Mouse (Mus musculus): Measurements from ENCODE around the gene Iffo1. TPM values are rescaled to one million over a fixed set of nuclear protein-coding genes. Genes with fewer than 3 reads are reported as not detected.

Gene Iffo1
- polyA plus RNA-seq, 1 experiment from 2014 or later: 19.3 TPM

- Histone ChIP-seq H3K27me3 (replicated peaks; ENCODE audit: control insufficient read depth, insufficient read depth, low read length) (no peaks in the 10 kb centered on the region), H3K4me2 (ENCODE audit: low read length) (no peak overlapping the region), H3K36me3 (ENCODE audit: control insufficient read depth, insufficient read depth) (peaks cover 2% of the 10 kb centered on the region; the same call in 1 of the 2 replicates), H3K9me3 (ENCODE audit: control insufficient read depth, low read length) (no peaks in the 10 kb centered on the region), H3K4me3 (replicated peaks; ENCODE audit: low read length) (no peak overlapping the region), H3K9ac (replicated peaks; ENCODE audit: low read depth, low read length) (no peak overlapping the region; the same call in 1 of the 2 replicates), H3K27ac (ENCODE audit: low read length) (no peak overlapping the region), H3K4me1 (replicated peaks; ENCODE audit: control insufficient read depth, insufficient read depth, low read length) (peaks cover 37% of the 10 kb centered on the region)
- no peak for ATAC-seq
- WGBS: 72% methylated on average over 18 of the region's 18 CpGs
These were observed 3.3 kb downstream of the Iffo1 start for GRCm38 (mm10) chr6:125148251-125148925.

GRCm38 (mm10) chr6:125148926-125149568 is 4.0 kb downstream of the Iffo1 start:
- no peak overlapping the region for H3K4me3 ChIP-seq (replicated peaks; ENCODE audit: low read length)
- H3K9me3 ChIP-seq (ENCODE audit: control insufficient read depth, low read length): no peaks in the 10 kb centered on the region
- peaks cover 37% of the 10 kb centered on the region for H3K4me1 ChIP-seq (replicated peaks; ENCODE audit: control insufficient read depth, insufficient read depth, low read length)
- WGBS: 76% methylated on average over 16 of the region's 16 CpGs
- no peak overlapping the region for H3K9ac ChIP-seq (replicated peaks; ENCODE audit: low read depth, low read length)
- no peak overlapping the region for H3K27ac ChIP-seq (ENCODE audit: low read length)
- no peak overlapping the region for H3K4me2 ChIP-seq (ENCODE audit: low read length)
- ATAC-seq: no peak
- H3K36me3 ChIP-seq (ENCODE audit: control insufficient read depth, insufficient read depth): peaks cover 2% of the 10 kb centered on the region; the same call in 1 of the 2 replicates
- no peaks in the 10 kb centered on the region for H3K27me3 ChIP-seq (replicated peaks; ENCODE audit: control insufficient read depth, insufficient read depth, low read length)

- ATAC-seq: no peak
- no peak overlapping the region for H3K9ac ChIP-seq (replicated peaks; ENCODE audit: low read depth, low read length)
These were observed 4.5 kb downstream of the Iffo1 start for GRCm38 (mm10) chr6:125149569-125149950.

GRCm38 (mm10) chr6:125152212-125153017 is 7.4 kb downstream of the Iffo1 start:
- Histone ChIP-seq H3K27ac (ENCODE audit: low read length) (no peak overlapping the region), H3K4me2 (ENCODE audit: low read length) (no peak overlapping the region), H3K27me3 (replicated peaks; ENCODE audit: control insufficient read depth, insufficient read depth, low read length) (no peaks in the 10 kb centered on the region), H3K9me3 (ENCODE audit: control insufficient read depth, low read length) (no peaks in the 10 kb centered on the region), H3K4me1 (replicated peaks; ENCODE audit: control insufficient read depth, insufficient read depth, low read length) (peaks cover 12% of the 10 kb centered on the region), H3K36me3 (ENCODE audit: control insufficient read depth, insufficient read depth) (peaks cover 2% of the 10 kb centered on the region; the same call in 1 of the 2 replicates), H3K9ac (replicated peaks; ENCODE audit: low read depth, low read length) (no peak overlapping the region), H3K4me3 (replicated peaks; ENCODE audit: low read length) (no peak overlapping the region)
- 90% methylated on average over 22 of the region's 22 CpGs for WGBS
- no peak for ATAC-seq

More at GRCm38 (mm10) chr6:125149569-125149950, 4.5 kb downstream of the Iffo1 start:
- Histone ChIP-seq H3K27me3 (replicated peaks; ENCODE audit: control insufficient read depth, insufficient read depth, low read length) (no peaks in the 10 kb centered on the region), H3K4me1 (replicated peaks; ENCODE audit: control insufficient read depth, insufficient read depth, low read length) (peaks cover 34% of the 10 kb centered on the region), H3K4me2 (ENCODE audit: low read length) (no peak overlapping the region), H3K9me3 (ENCODE audit: control insufficient read depth, low read length) (no peaks in the 10 kb centered on the region), H3K27ac (ENCODE audit: low read length) (no peak overlapping the region), H3K36me3 (ENCODE audit: control insufficient read depth, insufficient read depth) (peaks cover 2% of the 10 kb centered on the region; the same call in 1 of the 2 replicates), H3K4me3 (replicated peaks; ENCODE audit: low read length) (no peak overlapping the region)
- 57% methylated on average over 6 of the region's 7 CpGs for WGBS

- no peak overlapping the region for H3K4me3 ChIP-seq (replicated peaks; ENCODE audit: low read length)
- no peaks in the 10 kb centered on the region for H3K27me3 ChIP-seq (replicated peaks; ENCODE audit: control insufficient read depth, insufficient read depth, low read length)
- ATAC-seq: no peak
- no peak overlapping the region for H3K27ac ChIP-seq (ENCODE audit: low read length)
- H3K4me2 ChIP-seq (ENCODE audit: low read length): no peak overlapping the region
- H3K4me1 ChIP-seq (replicated peaks; ENCODE audit: control insufficient read depth, insufficient read depth, low read length): peaks cover 8% of the 10 kb centered on the region
- H3K36me3 ChIP-seq (ENCODE audit: control insufficient read depth, insufficient read depth): peaks cover 2% of the 10 kb centered on the region; the same call in 1 of the 2 replicates
- no peaks in the 10 kb centered on the region for H3K9me3 ChIP-seq (ENCODE audit: control insufficient read depth, low read length)
- 88% methylated on average over 5 of the region's 5 CpGs for WGBS
- no peak overlapping the region for H3K9ac ChIP-seq (replicated peaks; ENCODE audit: low read depth, low read length)
These were observed 8.0 kb downstream of the Iffo1 start for GRCm38 (mm10) chr6:125153018-125153389.

- H3K4me1 ChIP-seq (replicated peaks; ENCODE audit: control insufficient read depth, insufficient read depth, low read length): peaks cover 1% of the 10 kb centered on the region
- ATAC-seq: no peak
- H3K27me3 ChIP-seq (replicated peaks; ENCODE audit: control insufficient read depth, insufficient read depth, low read length): no peaks in the 10 kb centered on the region
- WGBS: 94% methylated on average over 4 of the region's 4 CpGs
- peaks cover 2% of the 10 kb centered on the region; the same call in 1 of the 2 replicates for H3K36me3 ChIP-seq (ENCODE audit: control insufficient read depth, insufficient read depth)
- H3K9ac ChIP-seq (replicated peaks; ENCODE audit: low read depth, low read length): no peak overlapping the region
- H3K4me3 ChIP-seq (replicated peaks; ENCODE audit: low read length): no peak overlapping the region
- no peak overlapping the region for H3K27ac ChIP-seq (ENCODE audit: low read length)
- no peaks in the 10 kb centered on the region for H3K9me3 ChIP-seq (ENCODE audit: control insufficient read depth, low read length)
- H3K4me2 ChIP-seq (ENCODE audit: low read length): no peak overlapping the region
These were observed 8.6 kb downstream of the Iffo1 start for GRCm38 (mm10) chr6:125153682-125154081.

GRCm38 (mm10) chr6:125154550-125154949 is 9.5 kb downstream of the Iffo1 start:
- Histone ChIP-seq H3K27me3 (replicated peaks; ENCODE audit: control insufficient read depth, insufficient read depth, low read length) (no peaks in the 10 kb centered on the region), H3K36me3 (ENCODE audit: control insufficient read depth, insufficient read depth) (peaks cover 2% of the 10 kb centered on the region; the same call in 1 of the 2 replicates), H3K4me1 (replicated peaks; ENCODE audit: control insufficient read depth, insufficient read depth, low read length) (no peaks in the 10 kb centered on the region), H3K9me3 (ENCODE audit: control insufficient read depth, low read length) (no peaks in the 10 kb centered on the region), H3K4me2 (ENCODE audit: low read length) (no peak overlapping the region), H3K27ac (ENCODE audit: low read length) (no peak overlapping the region), H3K9ac (replicated peaks; ENCODE audit: low read depth, low read length) (no peak overlapping the region), H3K4me3 (replicated peaks; ENCODE audit: low read length) (no peak overlapping the region)
- ATAC-seq: no peak

- ATAC-seq: no peak
- no peaks in the 10 kb centered on the region for H3K27me3 ChIP-seq (replicated peaks; ENCODE audit: control insufficient read depth, insufficient read depth, low read length)
- 90% methylated on average over 8 of the region's 8 CpGs for WGBS
- H3K4me2 ChIP-seq (ENCODE audit: low read length): no peak overlapping the region
- peaks cover 8% of the 10 kb centered on the region; the same call in 1 of the 2 replicates for H3K36me3 ChIP-seq (ENCODE audit: control insufficient read depth, insufficient read depth)
- 0 out of 2 replicates have a peak overlapping the region, but pooled peaks have one; percentile 6 for H3K9ac ChIP-seq (replicated peaks; ENCODE audit: low read depth, low read length)
- H3K27ac ChIP-seq (ENCODE audit: low read length): no peak overlapping the region
- H3K4me1 ChIP-seq (replicated peaks; ENCODE audit: control insufficient read depth, insufficient read depth, low read length): no peaks in the 10 kb centered on the region
- H3K9me3 ChIP-seq (ENCODE audit: control insufficient read depth, low read length): no peaks in the 10 kb centered on the region
- H3K4me3 ChIP-seq (replicated peaks; ENCODE audit: low read length): no peak overlapping the region
These were observed 10.2 kb downstream of the Iffo1 start for GRCm38 (mm10) chr6:125155262-125155661.

- H3K27me3 ChIP-seq (replicated peaks; ENCODE audit: control insufficient read depth, insufficient read depth, low read length): no peaks in the 10 kb centered on the region
- H3K9me3 ChIP-seq (ENCODE audit: control insufficient read depth, low read length): no peaks in the 10 kb centered on the region
- peaks cover 13% of the 10 kb centered on the region for H3K36me3 ChIP-seq (ENCODE audit: control insufficient read depth, insufficient read depth)
- no peak overlapping the region for H3K27ac ChIP-seq (ENCODE audit: low read length)
- no peak for ATAC-seq
- no peak overlapping the region for H3K4me2 ChIP-seq (ENCODE audit: low read length)
- 92% methylated on average over 3 of the region's 3 CpGs for WGBS
- no peak overlapping the region for H3K4me3 ChIP-seq (replicated peaks; ENCODE audit: low read length)
- H3K9ac ChIP-seq (replicated peaks; ENCODE audit: low read depth, low read length): no peak overlapping the region
- peaks cover 3% of the 10 kb centered on the region; the same call in 1 of the 2 replicates for H3K4me1 ChIP-seq (replicated peaks; ENCODE audit: control insufficient read depth, insufficient read depth, low read length)
These were observed 11.4 kb downstream of the Iffo1 start for GRCm38 (mm10) chr6:125156491-125156890.

Data from forebrain, embryonic 16.5 days (tissue).